Mouse (Mus musculus) stomach, postnatal 0 days (tissue): ENCODE measurements around the gene Setd4.

Experiments
- CTCF ChIP-seq: IDR thresholded peaks from 2 replicates; pipeline ENCODE4 v1.5.1; 2016; ENCODE audit warnings: antibody characterized with exemption, low read depth, mild to moderate bottlenecking, moderate library complexity
- EP300 ChIP-seq: optimal IDR thresholded peaks from 2 replicates; pipeline ENCODE3; 2016; ENCODE audit warnings: antibody characterized with exemption

- no peak for TF ChIP-seq CTCF
- TF ChIP-seq EP300 = no peak
Observed at GRCm38 (mm10) chr16:93558499-93558898, 45.4 kb downstream of the Setd4 start.
